Mouse (Mus musculus): ENCODE results near the gene Gm17657.
"Not testable (repeated sequence)": the region's sequence is repeated elsewhere in the genome, so short reads cannot be mapped to it uniquely, and the experiment has no call there.

Gene Gm17657

DNA sequence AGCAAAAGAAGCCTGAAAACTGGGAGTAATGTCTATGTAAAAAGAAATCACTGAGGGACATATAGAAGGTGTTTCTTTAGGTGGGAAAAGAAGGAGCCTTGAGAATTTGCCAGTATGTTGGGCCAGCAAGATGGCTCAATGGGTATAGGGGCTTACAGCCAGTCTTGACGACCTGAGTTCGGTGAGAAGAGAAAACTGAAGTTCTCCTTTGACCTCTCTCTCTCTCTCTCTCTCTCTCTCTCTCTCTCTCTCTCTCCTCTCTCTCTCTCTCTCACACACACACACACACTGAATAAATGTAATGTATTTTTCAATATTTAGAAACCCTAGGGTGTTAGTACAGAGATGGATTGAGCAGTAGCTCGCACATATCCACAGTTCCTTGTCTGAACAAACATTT, 944 bp downstream of the Gm17657 start:
- DNase-seq (ENCODE audit: low read depth, low spot score), result no peak

DNA sequence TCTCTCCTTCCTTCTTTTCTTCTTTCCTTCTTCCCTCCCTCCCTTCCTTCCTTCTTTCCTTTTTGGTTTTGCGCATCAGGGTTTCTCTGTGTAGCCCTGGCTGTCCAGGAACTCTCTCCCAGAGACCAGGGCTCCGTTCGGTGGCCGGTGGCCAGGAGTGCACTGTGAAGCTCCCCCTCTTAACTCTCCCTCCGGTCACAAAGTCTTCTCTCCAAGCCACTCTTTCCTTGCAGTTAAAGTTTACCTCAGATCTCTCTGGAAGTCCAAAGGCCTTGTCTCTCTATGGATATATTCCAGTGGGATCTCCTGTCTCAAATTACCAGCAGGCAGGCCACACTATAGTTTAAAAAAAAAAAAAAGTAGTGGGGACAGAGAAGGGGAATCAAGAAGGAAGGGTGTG, 4.2 kb downstream of the Gm17657 start:
- DNase-seq (ENCODE audit: low read depth, low spot score), result no peak

DNA sequence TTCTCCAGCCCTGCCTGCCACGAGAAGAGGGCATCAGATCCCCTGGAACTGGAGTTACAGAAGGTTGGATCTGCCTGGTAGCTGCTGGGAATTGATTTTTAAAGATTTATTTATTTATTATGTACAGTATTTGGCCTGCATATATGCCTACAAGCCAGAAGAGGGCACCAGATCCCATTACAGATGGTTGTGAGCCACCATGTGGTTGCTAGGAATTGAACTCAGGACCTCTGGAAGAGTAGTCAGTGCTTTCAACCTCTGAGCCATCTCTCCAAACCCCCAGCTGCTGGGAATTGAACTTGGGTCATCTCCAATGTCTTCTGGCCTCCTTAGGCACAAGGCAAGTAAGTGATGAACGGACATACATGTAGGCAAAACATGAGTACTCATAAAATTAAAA, 5.4 kb downstream of the Gm17657 start:
- DNase-seq (ENCODE audit: low read depth, low spot score), result no peak

GRCm38 (mm10) chr17:29542831-29543690, 6.4 kb downstream of the Gm17657 start:
- DNase-seq (ENCODE audit: low read depth, low spot score), result no peak

DNA sequence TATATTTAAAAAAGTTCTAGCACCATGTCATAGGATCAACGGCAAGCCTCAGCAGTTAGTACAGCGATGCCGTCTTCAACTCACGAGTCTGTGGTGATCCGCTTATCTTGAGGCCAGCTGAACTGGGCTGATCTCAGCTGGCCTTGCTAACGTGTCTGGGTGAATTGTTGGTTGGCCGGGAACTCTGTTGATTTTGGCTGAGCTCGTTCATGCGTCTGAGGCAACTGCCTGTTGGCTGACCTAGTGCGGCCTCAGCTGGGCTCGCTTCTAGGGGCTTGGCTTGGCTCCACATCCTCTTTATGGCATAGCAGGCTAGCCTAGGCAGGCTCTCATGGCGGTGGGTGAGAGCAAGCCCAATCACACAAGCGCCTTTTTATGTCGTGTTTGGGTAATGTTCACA, 8.0 kb downstream of the Gm17657 start:
- no peak for DNase-seq (ENCODE audit: low read depth, low spot score)

- no peak for DNase-seq (ENCODE audit: low read depth, low spot score)
Observed at GRCm38 (mm10) chr17:29540426-29540825, 9.0 kb downstream of the Gm17657 start.

DNA sequence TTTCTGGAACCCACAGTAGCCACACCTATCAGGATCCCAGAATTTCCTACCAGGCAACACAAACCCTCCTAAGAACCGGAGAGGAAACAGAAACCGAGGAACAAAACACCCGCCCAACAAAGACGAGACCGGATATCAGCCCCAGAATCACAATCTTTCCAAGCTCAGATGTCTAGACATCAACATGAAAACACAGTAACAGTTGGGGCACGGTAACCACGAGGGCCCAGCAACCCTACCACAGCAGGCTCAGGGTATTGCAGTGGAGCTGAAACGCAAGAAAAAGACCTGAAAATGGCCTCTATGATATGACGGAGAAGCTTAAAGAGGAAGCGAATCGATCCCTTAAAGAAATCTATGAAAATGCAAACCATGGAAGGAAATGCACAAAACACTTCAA, 15.6 kb downstream of the Gm17657 start:
- peak; percentile 83 for DNase-seq (ENCODE audit: low read depth, low spot score)

DNA sequence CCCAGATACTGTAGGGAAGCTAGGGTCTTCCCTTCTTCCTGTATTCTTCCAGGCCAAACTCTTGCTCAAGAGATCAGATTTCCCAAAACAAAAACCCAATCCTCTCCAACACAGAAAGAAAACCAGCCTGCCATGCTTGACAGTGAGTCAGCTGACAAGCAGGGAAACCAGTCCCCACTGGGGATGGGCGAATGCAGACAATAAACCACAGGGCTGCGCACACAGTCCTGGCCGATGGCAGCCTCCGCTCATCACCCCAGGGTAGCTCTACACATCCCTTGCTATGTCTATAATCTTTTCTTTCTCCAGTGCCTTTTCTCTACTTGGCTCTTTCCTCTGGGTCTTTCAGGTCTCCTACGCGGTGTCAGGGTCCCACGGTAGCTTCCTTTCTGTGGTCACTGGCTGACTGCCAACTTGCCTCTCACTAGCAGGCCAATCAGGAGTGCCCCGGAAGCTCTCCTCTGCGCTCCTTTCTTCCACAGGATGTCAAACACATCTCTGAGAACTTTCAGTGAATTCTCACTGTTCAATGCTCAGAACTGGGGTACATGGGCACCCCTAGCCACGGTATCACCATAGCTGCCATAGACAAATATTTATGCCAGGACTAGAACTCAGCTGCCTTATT, 17.6 kb downstream of the Gm17657 start:
- DNase-seq (ENCODE audit: low read depth, low spot score), result peak; percentile 93

DNA sequence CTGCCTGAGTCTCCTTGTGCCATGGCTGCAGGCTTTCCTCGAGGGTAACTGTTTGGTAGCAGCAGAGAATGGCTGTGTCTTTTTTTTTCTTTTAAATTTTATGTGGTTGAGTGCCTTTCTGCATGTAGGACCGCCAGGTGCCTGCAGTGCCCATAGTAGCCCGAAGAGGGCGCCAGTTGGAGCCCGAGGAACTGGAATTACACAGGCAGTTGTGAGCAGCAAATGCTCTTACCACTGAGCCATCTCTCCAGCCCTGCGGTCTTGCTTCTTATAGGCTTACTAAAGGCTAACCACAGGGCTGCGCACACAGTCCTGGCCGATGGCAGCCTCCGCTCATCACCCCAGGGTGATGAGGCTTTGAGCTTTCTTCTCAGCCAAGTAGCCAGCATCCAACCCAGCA, 18.2 kb downstream of the Gm17657 start:
- DNase-seq (ENCODE audit: low read depth, low spot score), result peak; percentile 81

GRCm38 (mm10) chr17:29530508-29530907, 18.9 kb downstream of the Gm17657 start:
- peak; percentile 63 for DNase-seq (ENCODE audit: low read depth, low spot score)

GRCm38 (mm10) chr17:29528568-29529187, 20.8 kb downstream of the Gm17657 start:
- DNase-seq (ENCODE audit: low read depth, low spot score), result peak; percentile 78

GRCm38 (mm10) chr17:29525613-29526012, 23.8 kb downstream of the Gm17657 start:
- DNase-seq (ENCODE audit: low read depth, low spot score), result no peak

GRCm38 (mm10) chr17:29519731-29520130, 29.7 kb downstream of the Gm17657 start:
- no peak for DNase-seq (ENCODE audit: low read depth, low spot score)

DNA sequence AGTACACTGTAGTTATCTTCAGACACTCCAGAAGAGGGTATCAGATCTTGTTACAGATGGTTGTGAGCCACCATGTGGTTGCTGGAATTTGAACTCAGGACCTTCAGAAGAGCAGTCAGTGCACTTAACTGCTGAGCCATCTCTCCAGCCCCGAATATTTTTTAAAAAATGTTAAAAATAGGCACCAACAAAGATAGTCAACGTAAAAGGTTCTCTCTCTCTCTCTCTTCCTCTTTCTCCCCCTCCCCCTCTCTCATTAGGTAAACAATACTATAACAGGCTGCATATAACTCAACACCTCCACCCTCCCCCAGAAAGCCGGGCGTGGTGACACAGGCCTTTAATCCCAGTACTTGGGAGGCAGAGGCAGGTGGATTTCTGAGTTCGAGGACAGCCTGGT, 30.8 kb downstream of the Gm17657 start:
- DNase-seq (ENCODE audit: low read depth, low spot score), result not testable (repeated sequence)

GRCm38 (mm10) chr17:29514435-29514834, 35.0 kb downstream of the Gm17657 start:
- DNase-seq (ENCODE audit: low read depth, low spot score), result peak; percentile 88

DNA sequence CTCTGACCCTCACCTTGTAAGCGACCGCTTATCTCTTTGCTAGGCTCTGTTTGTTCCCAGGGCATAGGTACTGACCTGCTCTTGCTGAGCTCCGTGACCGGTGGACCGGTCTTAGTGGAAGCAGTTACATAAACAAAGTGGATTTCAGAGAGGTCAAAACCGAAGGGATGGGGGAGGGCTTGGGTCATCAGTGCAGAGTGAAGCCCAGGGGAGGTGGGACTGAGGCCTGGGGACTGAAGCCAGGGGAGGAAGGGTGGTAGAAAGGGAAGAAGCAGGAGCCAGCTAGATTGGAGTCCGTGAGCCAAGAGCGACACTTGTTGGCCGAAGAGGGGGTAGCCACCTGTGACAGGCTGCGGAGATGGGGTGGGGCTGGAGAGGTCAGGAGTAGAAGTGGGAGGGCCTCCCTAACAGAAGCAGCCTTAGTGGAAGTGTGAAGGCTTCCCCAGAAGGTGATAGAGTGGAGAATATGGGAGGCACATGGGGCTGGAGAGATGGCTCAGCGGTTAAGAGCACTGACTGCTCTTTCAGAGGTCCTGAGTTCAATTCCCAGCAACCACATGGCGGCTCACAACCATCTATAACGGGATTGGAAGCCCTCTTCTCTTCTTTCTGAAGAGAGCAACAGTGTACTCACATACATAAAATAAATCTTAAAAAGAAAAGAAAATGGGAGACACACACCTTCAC, 36.3 kb downstream of the Gm17657 start:
- peak; percentile 85 for DNase-seq (ENCODE audit: low read depth, low spot score)

GRCm38 (mm10) chr17:29510691-29511090, 38.7 kb downstream of the Gm17657 start:
- no peak for DNase-seq (ENCODE audit: low read depth, low spot score)

DNA sequence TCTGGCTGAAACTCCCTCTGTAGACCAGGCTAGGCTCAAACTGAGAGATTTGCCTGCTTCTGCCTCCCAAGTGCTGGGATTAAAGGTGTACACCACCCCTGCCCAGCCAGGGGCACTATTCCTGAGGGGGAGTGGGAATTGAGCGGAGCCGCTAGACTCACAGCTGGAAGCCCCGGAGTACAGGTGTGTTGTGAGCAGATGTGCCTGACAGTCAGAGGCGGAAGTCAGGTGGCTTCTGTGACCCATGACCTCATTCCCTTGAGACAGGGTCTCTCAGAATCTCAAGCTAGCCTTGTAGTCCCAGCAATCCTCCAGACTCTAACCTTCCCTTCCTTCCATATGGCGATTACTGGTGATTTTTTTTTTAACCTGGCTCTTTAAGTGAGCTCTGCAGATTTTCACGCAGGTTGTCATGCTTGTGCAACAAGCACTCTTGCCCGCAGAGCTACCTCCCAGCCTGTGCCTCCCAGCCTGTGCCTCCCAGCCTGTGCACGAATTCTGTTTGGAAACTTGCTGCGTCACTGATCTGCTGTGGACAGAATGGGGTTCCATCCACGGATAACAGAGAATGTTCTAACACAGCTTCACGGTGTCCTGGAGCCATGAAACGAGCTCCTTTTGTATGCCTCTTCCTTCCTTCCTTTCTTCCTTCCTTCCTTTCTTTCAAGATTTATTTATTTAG, 40.4 kb downstream of the Gm17657 start:
- DNase-seq (ENCODE audit: low read depth, low spot score), result no peak

GRCm38 (mm10) chr17:29503700-29504099, 45.7 kb downstream of the Gm17657 start:
- DNase-seq (ENCODE audit: low read depth, low spot score), result peak; percentile 62

GRCm38 (mm10) chr17:29502669-29503665, 46.5 kb downstream of the Gm17657 start:
- peak; percentile 49 for DNase-seq (ENCODE audit: low read depth, low spot score)
